Mouse (Mus musculus): Measurements from ENCODE around the gene Emx1.

Emx1 gene

DNA sequence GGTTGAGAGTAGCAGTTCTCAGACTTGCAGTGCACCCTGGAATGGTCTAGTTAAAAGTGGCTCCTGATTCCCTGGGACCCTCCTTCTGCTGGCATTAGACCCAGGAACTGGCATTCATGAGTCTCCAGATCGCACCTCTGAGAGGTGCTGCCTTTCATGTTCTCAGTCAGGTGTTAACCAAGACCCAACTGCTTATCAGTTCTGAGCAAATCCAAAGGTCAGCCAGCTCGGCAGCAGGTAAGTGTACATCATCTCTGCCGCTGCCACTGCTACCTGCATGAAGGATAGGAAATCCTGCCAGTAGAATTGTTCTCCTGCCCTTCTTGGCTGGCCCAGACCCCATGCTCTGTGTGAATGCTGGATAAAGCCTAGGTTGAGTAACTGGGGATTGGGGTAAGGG, 43.5 kb downstream of the Emx1 start:
- no peak for DNase-seq (ENCODE audit: low spot score)

GRCm38 (mm10) chr6:85231469-85231868, 44.2 kb downstream of the Emx1 start:
- DNase-seq (ENCODE audit: low spot score): no peak

GRCm38 (mm10) chr6:85232045-85232444, 44.8 kb downstream of the Emx1 start:
- DNase-seq (ENCODE audit: low spot score): no peak

GRCm38 (mm10) chr6:85232836-85233623, 45.8 kb downstream of the Emx1 start:
- DNase-seq (ENCODE audit: low spot score): no peak

DNA sequence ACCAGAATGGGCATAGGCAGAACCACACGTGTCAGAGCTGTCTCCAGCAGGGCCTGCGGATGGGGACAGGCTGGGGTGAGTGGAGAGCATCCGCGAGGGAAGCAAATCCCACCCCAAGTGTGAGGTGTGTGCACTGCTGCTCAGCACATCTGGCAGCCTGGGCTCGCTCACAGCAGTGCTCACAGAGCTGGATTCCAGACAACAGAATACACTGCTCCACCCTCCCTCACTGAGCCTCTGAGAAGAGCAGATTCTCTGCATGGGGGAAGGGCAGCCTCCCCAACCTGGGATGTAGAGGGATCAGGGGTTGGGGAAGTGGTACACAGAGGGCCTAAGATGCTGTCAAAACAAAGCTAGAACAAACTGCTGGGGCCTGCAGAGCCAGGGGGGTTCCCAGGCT, 47.6 kb downstream of the Emx1 start:
- no peak for DNase-seq (ENCODE audit: low spot score)

- DNase-seq (ENCODE audit: low spot score): peak; percentile 60
These were observed 49.8 kb downstream of the Emx1 start for GRCm38 (mm10) chr6:85237001-85237400.

DNA sequence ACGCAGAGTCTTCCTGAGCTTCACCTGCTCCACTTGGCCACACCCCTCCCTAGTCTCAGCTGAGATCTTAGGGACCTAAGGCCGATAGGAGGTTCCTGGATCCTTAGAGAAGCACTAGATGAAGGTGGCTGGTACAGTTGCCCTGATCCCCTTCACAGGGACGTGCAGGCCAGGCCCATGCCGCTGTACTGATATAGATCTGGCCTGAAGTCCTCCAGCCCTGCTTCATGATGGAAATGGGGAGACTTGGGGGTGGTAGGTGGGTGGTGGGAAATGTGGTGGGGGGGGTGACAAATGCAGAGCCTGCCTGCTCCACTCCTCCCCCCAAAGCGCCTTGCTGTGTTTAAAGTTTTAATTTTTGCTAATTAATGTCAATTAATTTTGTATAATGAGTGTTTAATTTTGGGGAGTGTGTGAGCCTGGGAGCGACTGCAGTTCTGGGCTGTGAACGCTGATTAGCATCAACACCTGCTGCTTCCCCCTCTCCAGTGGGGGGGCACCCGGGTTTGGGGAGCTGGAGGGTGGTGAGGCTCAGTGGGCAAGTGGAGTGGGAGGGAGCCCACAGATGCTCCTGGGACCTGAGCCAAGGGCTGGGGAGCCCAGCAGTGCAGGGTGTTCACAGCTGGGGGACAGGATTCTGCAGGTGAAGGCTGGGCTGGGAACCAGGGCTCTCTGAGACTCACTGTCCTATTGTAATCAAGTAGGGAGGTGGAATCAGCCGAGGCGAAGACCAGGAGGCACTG, 50.5 kb downstream of the Emx1 start:
- DNase-seq (ENCODE audit: low spot score): no peak

DNA sequence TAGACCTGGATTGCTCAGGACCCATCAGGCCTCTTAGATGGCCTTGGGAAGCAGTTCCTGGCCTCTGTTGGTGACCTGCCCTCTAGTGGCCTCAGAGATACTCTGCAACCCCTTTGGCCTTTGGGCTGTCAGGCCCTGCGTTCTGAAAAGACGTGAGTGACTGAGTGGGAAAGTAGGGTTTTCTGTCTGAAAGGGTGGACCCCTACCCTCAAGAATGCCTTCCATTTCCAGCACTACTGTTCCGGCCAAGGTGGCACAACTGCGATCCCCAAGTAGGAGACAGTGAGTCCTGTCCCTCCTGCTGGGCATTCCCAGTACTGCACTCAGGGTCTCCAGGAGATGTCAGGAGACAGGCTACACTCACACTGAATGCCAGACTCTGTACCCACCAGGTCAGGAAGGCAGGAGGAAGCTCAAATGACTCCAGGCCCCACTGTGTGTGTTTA, 51.8 kb downstream of the Emx1 start:
- DNase-seq (ENCODE audit: low spot score): peak; percentile 83

DNA sequence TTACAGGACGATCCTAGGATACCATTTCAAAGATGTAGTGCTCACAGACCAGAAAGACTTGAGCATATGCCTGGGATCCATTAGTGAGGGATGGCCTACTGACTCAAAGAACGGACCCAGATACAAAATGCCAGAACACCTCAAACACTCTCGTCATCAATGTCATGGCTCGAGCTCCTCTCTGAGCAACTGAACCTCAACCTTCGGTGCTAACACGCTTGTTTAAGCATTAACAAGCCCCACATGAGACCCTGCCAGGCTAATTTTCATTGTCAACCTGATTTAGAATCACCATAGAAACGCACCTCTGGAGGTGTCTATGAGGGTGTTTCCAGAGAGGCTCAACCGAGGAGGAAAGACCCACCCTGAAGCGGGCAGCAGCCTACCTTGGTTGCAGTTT, 62.6 kb downstream of the Emx1 start:
- DNase-seq (ENCODE audit: low spot score): no peak

GRCm38 (mm10) chr6:85250811-85251241, 63.6 kb downstream of the Emx1 start:
- no peak for DNase-seq (ENCODE audit: low spot score)

- DNase-seq (ENCODE audit: low spot score): no peak
These were observed 65.2 kb downstream of the Emx1 start for GRCm38 (mm10) chr6:85252251-85253058.

DNA sequence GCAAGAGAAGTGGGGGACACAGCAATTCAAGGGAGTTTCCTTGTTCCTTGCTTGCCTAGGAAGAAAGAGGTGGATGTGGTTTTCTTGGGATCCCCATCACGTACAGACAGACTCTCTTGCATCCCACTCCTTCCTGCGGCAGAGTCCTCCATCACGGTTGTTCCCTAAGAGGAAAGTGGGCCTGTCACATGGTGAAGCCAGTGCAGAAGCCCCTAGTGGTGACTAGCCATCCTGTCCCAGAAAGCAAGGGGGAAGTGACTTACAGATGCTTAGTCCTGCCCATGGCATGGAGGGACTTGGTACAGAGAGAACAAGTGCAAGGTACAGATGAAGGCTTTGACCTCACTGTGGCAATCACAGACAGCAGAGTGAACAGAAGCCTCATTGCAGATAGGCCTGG, 66.0 kb downstream of the Emx1 start:
- peak; percentile 52 for DNase-seq (ENCODE audit: low spot score)

All from retina, embryonic 14.5 days (tissue).